Mouse (Mus musculus) embryonic facial prominence, embryonic 12.5 days (tissue): ENCODE data around the gene Tma16. TPM values are rescaled to one million over a fixed set of nuclear protein-coding genes. Genes with fewer than 3 reads are reported as not detected.

Experiments
- ATAC-seq: fragments of 200-750 bp; cut with Nextera tagmentation; 2 replicates; pipeline ENCODE4 v1.8.0; 2017; ENCODE audit not compliant: insufficient number of reproducible peaks, insufficient read depth, low FRiP score, low TSS enrichment
- H3K27ac ChIP-seq: fragments of 300-500 bp; sonication (generic); 2 replicates; pipeline ENCODE4 v1.5.1; 2016; ENCODE audit warnings: mild to moderate bottlenecking
- H3K27me3 ChIP-seq: fragments of 300-500 bp; sonication (generic); 2 replicates; pipeline ENCODE4 v1.6.1; 2016; ENCODE audit warnings: mild to moderate bottlenecking, moderate library complexity
- H3K36me3 ChIP-seq: fragments of 300-500 bp; sonication (generic); 2 replicates; pipeline ENCODE4 v1.6.1; 2016; ENCODE audit warnings: mild to moderate bottlenecking
- H3K4me1 ChIP-seq: fragments of 300-500 bp; sonication (generic); 2 replicates; pipeline ENCODE4 v1.6.1; 2016
- H3K4me2 ChIP-seq: fragments of 300-500 bp; sonication (generic); replicated peaks from 2 replicates; pipeline ENCODE4 v1.6.1; 2016; ENCODE audit warnings: mild to moderate bottlenecking, moderate library complexity
- H3K4me3 ChIP-seq: fragments of 300-500 bp; sonication (generic); 2 replicates; pipeline ENCODE4 v1.5.1; 2016; ENCODE audit warnings: mild to moderate bottlenecking
- H3K9ac ChIP-seq: fragments of 300-500 bp; sonication (generic); 2 replicates; pipeline ENCODE4 v1.6.1; 2016; ENCODE audit warnings: mild to moderate bottlenecking, moderate library complexity
- H3K9me3 ChIP-seq: fragments of 300-500 bp; sonication (generic); 2 replicates; pipeline ENCODE4 v1.6.1; 2016; ENCODE audit warnings: mild to moderate bottlenecking, moderate library complexity
- WGBS: fragments of 180-500 bp; shearing (Covaris S2); methylation state at CpG from one replicate; pipeline ENCODE4 v1.1.7; 2016; 5-methylcytosine and 5-hydroxymethylcytosine counted together
- polyA plus RNA-seq: library from polyadenylated mRNA; unstranded; fragments of >200 nt; fragmentation: Nextera tagmentation; extraction: Ambion mirVana; gene quantifications from 2 replicates; pipeline ENCODE4 v1.2.1, GENCODE M21; 2016

Gene Tma16
- polyA plus RNA-seq, 1 experiment from 2014 or later = 17.5 TPM

DNA sequence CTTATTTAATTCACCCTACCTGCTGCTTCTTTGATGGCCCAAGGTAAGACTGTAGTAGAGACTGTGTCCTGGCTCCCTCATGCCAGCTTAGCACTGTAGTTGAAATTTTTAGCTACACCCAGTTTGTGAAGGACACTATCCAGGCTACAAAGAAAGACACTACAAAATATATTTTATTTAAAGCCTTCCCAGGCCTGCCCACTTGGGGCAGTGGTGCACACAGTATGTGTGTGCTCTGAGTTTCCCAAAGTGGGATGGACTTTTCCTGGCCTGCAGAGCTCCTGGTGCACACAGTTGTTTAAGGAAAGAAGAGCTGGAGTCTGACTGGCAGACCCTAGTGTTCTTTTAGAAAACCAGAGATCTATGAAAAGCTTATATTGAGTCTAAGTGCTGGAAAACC lies 29.3 kb downstream of the Tma16 start:
- Histone ChIP-seq H3K4me2 (no peak overlapping the region), H3K4me3 (no peak overlapping the region), H3K4me1 (no peaks in the 10 kb centered on the region), H3K9me3 (no peaks in the 10 kb centered on the region), H3K27ac (no peak overlapping the region), H3K9ac (no peak overlapping the region), H3K27me3 (no peaks in the 10 kb centered on the region), H3K36me3 (no peaks in the 10 kb centered on the region)
- no peak for ATAC-seq

DNA sequence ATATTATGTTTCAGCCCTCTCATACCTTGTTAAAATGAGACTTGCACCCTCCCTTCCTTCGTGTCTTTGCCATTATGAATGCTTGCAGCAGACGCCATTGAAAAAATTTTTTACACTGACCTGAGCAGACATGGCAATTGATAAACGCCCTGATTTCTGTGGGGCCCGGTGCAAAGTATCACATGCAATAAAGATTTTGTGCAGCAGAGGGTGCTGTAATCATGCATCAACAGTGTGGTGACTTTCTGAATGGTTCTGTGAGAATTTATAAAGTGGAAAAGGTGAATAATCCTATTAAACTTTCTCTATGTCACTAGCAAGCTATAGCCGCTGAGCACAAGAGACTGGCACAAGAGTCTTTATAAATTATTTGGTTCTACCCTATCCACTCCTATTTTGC lies 35.6 kb downstream of the Tma16 start:
- Histone ChIP-seq H3K9me3 (no peaks in the 10 kb centered on the region), H3K36me3 (no peaks in the 10 kb centered on the region), H3K4me3 (no peak overlapping the region), H3K27me3 (no peaks in the 10 kb centered on the region), H3K4me2 (no peak overlapping the region), H3K27ac (no peak overlapping the region), H3K4me1 (no peaks in the 10 kb centered on the region), H3K9ac (no peak overlapping the region)
- WGBS = 20% methylated on average over 5 of the region's 5 CpGs
- ATAC-seq = no peak

DNA sequence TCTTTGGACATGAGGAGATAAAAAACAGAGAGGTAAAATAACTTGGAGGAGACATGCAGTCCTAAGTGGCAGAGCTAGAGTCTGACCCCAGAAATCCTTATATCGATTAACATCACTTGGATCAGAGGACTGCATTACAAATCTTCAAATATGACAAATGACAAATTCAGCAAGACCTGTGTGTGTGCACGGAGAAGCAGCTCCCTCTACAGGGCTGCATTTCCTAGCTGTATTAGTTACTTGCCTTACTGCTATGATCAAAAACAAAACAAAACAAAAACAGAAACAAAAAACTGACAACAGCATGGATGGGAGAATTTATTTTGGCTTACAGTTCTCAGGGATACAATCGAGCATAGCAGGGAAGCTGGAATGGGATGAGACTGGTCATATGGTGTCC lies 41.0 kb downstream of the Tma16 start:
- no peak overlapping the region for H3K27ac ChIP-seq
- H3K4me1 ChIP-seq = no peaks in the 10 kb centered on the region
- WGBS = 78% methylated on average over 3 of the region's 3 CpGs
- no peak overlapping the region for H3K9ac ChIP-seq
- H3K27me3 ChIP-seq = no peaks in the 10 kb centered on the region
- H3K4me3 ChIP-seq = no peak overlapping the region
- no peak overlapping the region for H3K4me2 ChIP-seq
- H3K9me3 ChIP-seq = no peaks in the 10 kb centered on the region
- ATAC-seq = no peak
- H3K36me3 ChIP-seq = no peaks in the 10 kb centered on the region

DNA sequence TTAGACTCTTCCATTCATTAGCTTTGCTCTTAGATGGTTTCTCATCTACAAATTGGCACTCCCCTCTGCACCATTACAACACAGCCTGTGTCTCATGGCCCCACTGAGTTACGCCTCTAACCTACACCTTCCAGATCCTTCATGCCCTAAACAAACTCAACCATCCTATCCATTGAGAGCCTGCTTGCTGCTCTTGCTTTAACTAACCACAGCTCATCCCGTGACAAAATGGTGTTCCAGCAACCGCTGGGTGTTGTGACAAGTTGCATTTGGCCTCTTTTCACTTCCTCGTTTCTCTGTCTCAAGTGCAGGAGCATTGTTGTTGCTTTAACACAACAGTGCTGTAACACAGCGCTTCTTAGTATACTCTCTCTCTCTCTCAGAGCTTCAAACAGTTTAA lies 42.2 kb downstream of the Tma16 start:
- H3K9ac ChIP-seq = no peak overlapping the region
- no peaks in the 10 kb centered on the region for H3K4me1 ChIP-seq
- no peaks in the 10 kb centered on the region for H3K27me3 ChIP-seq
- no peaks in the 10 kb centered on the region for H3K9me3 ChIP-seq
- WGBS = 73% methylated on average over 5 of the region's 5 CpGs
- H3K27ac ChIP-seq = no peak overlapping the region
- H3K4me3 ChIP-seq = no peak overlapping the region
- no peak overlapping the region for H3K4me2 ChIP-seq
- ATAC-seq = no peak
- H3K36me3 ChIP-seq = no peaks in the 10 kb centered on the region

DNA sequence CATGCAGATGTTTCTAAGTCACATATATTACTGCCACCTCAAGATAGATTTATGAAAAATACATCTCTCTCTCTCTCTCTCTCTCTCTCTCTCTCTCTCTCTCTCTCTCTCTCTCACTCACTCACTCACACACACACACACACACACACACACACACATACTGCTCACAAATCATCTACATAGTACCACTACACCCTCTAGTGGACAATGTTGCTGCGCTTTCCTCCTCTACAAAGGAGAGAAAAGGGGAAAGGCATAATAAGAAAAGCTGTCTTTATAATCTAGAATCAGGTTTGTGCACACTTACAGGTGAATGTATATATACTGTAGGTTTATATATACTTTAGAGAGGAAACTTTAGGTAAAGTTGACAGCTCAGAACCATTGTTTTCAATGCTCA lies 43.6 kb downstream of the Tma16 start:
- H3K4me1 ChIP-seq = no peaks in the 10 kb centered on the region
- no peak overlapping the region for H3K9ac ChIP-seq
- ATAC-seq = no peak
- no peak overlapping the region for H3K4me2 ChIP-seq
- H3K9me3 ChIP-seq = no peaks in the 10 kb centered on the region
- no peak overlapping the region for H3K27ac ChIP-seq
- H3K4me3 ChIP-seq = no peak overlapping the region
- H3K36me3 ChIP-seq = no peaks in the 10 kb centered on the region
- H3K27me3 ChIP-seq = no peaks in the 10 kb centered on the region
- WGBS = 31% methylated on average over 1 of the region's 1 CpGs

DNA sequence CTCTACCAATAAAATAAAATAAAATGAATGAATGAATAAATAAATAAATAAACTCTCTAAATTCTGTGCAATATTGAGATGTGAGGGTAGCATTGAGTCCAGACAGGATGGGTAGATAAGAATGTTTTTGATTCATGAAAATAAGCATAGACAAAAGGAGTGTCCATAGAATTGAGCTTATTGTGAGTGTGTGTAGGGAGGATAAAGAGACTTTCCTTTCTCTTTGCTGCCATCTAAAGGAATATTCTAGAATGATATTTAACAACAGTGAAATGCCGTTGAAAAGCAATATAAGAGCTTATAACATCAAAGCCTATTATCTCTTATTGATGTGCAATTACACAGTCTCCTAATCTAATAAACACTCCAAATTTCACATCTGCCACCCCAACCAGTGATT lies 45.2 kb downstream of the Tma16 start:
- no peak overlapping the region for H3K4me3 ChIP-seq
- H3K27ac ChIP-seq = no peak overlapping the region
- no peak overlapping the region for H3K9ac ChIP-seq
- no peak overlapping the region for H3K4me2 ChIP-seq
- no peaks in the 10 kb centered on the region for H3K4me1 ChIP-seq
- 24% methylated on average over 1 of the region's 1 CpGs for WGBS
- no peaks in the 10 kb centered on the region for H3K9me3 ChIP-seq
- ATAC-seq = no peak
- H3K27me3 ChIP-seq = no peaks in the 10 kb centered on the region
- H3K36me3 ChIP-seq = no peaks in the 10 kb centered on the region

DNA sequence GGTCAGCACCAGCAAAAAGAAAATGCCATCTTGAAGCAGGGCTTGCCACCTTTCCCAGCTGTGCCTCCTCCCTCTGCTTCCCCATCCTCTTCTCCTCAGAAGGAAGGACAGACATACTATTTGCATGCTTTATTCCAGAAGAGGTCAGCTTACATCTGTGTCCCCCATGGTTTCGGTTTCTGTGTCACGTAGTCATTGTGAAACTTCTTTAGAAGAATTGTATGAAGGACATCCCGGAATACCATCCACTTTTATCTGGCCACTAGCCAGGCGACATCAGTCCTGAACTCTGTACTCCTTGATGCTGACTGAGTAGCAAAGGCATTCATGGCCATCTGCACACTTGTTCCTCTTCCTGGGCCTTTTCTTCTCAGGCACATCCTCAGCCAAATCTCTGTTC lies 47.9 kb downstream of the Tma16 start:
- Histone ChIP-seq H3K4me3 (no peak overlapping the region), H3K4me2 (no peak overlapping the region), H3K27me3 (no peaks in the 10 kb centered on the region), H3K27ac (no peak overlapping the region), H3K36me3 (no peaks in the 10 kb centered on the region), H3K4me1 (no peaks in the 10 kb centered on the region), H3K9ac (no peak overlapping the region), H3K9me3 (no peaks in the 10 kb centered on the region)
- WGBS = 82% methylated on average over 4 of the region's 4 CpGs
- no peak for ATAC-seq

DNA sequence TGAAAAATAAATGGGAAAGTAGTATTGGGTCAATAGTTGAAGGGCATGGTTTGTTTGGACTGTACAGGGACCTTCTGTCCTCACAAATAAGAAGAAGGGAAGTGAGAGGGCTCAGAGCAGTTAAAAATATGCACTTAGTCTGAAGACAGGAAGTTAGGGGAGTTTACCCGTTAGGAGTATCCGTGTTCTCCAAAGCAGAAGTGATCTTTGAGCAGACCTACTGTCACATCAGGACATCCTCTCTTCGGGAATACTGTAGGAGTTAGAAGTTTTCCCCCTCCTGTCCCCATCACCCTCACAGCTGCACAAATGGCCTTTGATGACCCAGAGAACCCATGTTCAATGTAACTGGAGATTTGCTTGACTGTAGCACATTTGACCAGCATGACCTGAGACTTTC lies 48.4 kb downstream of the Tma16 start:
- Histone ChIP-seq H3K27me3 (no peaks in the 10 kb centered on the region), H3K4me1 (no peaks in the 10 kb centered on the region), H3K4me2 (no peak overlapping the region), H3K27ac (no peak overlapping the region), H3K36me3 (no peaks in the 10 kb centered on the region), H3K9ac (no peak overlapping the region), H3K4me3 (no peak overlapping the region), H3K9me3 (no peaks in the 10 kb centered on the region)
- 50% methylated on average over 3 of the region's 3 CpGs for WGBS
- ATAC-seq = no peak

DNA sequence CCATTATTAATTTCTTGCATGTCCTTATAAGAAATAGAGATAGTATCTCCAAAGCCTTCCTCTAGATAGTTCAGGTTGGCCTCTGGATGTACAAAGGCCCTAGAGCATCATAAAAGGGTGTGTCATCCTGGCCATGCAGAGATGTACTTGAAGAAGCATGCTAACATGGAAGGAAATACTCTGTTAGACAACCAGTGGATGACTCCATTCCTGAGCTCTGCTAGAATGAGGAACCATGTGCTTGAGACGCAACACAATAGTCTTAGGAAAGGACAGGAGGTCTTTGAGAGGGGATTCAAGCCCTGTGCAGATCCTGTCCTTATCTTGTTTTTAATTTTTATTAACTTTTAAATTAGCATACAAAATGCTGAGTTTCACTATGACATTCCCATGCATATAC lies 49.5 kb downstream of the Tma16 start:
- Histone ChIP-seq H3K4me2 (no peak overlapping the region), H3K27ac (no peak overlapping the region), H3K9ac (no peak overlapping the region), H3K9me3 (no peaks in the 10 kb centered on the region), H3K4me1 (no peaks in the 10 kb centered on the region), H3K27me3 (no peaks in the 10 kb centered on the region), H3K36me3 (no peaks in the 10 kb centered on the region), H3K4me3 (no peak overlapping the region)
- 88% methylated on average over 1 of the region's 1 CpGs for WGBS
- ATAC-seq = no peak

DNA sequence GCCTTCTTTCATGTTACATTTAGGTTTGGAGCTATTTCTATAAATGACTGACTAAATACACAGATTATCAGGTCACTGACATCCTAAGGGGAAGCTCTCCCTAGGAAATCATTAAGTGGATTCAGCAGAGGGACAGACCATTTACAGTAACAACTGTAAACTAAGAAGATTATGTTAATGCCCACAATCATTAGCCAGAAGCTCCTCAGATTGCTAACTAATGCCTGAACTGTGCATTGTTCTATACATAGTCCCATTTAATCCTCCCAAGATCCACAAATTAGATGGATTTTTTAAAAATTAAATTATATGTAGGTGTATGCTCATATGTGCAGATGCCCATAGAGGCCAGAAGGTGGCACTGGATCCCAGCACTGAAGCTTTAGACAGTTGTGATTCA lies 52.8 kb downstream of the Tma16 start:
- no peak overlapping the region for H3K27ac ChIP-seq
- H3K9me3 ChIP-seq = no peaks in the 10 kb centered on the region
- no peaks in the 10 kb centered on the region for H3K4me1 ChIP-seq
- H3K27me3 ChIP-seq = no peaks in the 10 kb centered on the region
- no peak overlapping the region for H3K4me3 ChIP-seq
- no peaks in the 10 kb centered on the region for H3K36me3 ChIP-seq
- ATAC-seq = no peak
- no peak overlapping the region for H3K9ac ChIP-seq
- no peak overlapping the region for H3K4me2 ChIP-seq

DNA sequence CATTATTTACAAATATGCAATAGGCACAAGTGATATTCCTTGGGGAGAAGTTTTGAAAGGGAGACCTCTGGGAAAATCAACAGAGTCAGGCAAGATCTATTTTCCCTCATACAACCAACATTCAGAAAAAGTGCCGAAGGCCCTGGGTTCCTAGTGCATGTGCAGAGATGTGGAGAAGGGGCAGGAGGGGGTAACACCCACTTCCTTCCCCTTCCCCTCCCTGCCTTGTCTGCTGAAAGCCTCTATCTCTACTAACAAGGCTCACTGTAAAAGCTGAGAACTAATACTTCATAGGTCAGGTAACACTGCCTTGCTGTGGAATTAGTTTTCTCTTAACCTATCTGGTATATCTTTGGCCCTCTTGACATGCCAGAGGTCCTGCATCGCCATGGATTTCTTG lies 55.7 kb downstream of the Tma16 start:
- Histone ChIP-seq H3K4me3 (no peak overlapping the region), H3K36me3 (no peaks in the 10 kb centered on the region), H3K4me1 (no peaks in the 10 kb centered on the region), H3K27ac (no peak overlapping the region), H3K27me3 (no peaks in the 10 kb centered on the region), H3K9me3 (no peaks in the 10 kb centered on the region), H3K9ac (no peak overlapping the region), H3K4me2 (no peak overlapping the region)
- 73% methylated on average over 2 of the region's 2 CpGs for WGBS
- ATAC-seq = no peak
